Mouse (Mus musculus): Measurements from ENCODE around the gene Pirb.

GRCm38 (mm10) chr7:3707027-3707426, 13.2 kb downstream of the Pirb start:
- TF ChIP-seq CTCF (conservative IDR thresholded peaks at IDR 0.05; ENCODE audit: low read length) (no peak), NANOG (IDR thresholded peaks at IDR 0.05; ENCODE audit: borderline replicate concordance, low read length) (no peak), POU5F1 (IDR thresholded peaks at IDR 0.05; ENCODE audit: borderline replicate concordance, low read length) (no peak)

Measured in E14TG2a.4 (cell line).